Mouse (Mus musculus): Measurements from ENCODE around the gene Myocd.
A peak's percentile ranks its signal among the peaks of the same experiment; 100 is the strongest.

The Myocd gene

GRCm38 (mm10) chr11:65135251-65135739 lies 134.5 kb downstream of the Myocd start:
- DNase-seq, result no peak

DNA sequence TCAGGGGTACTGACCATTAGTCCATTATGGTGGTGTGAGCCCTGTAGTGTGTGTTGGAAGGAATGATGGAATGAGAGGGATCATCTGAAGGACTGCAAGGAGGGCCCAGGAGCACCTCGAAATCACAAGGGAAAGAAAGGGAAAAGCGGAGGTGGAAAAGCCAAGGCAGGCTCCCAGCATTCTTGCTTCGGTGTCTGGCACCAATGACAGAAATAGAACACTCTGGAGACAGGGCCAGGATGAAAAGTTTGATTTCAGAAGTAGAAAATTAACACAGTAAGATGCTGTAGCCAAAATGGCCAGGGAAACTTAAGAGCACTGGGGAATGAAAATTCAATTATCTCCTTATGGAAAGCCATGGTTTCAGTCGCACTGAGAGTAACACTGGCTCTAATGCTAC lies 136.1 kb downstream of the Myocd start:
- no peak for DNase-seq

DNA sequence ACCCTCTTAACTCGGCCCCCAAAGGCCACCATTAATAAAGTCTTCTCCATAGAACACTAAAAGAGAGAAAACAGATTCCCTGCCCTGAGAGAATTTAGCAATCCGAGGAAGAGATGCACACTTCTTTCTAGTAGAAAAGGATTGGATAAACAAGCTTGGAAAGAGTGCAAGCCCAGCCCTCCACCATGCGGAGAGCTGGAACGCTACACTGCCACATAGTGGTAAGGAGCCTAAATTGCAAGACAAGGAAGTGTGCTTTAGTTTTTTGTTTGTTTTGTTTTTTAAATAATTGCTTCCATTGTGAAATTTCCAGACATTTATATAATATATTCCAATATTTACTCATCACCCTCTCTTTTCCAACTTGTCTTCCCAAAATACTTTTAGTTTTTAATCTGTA lies 140.7 kb downstream of the Myocd start:
- DNase-seq, result no peak

DNA sequence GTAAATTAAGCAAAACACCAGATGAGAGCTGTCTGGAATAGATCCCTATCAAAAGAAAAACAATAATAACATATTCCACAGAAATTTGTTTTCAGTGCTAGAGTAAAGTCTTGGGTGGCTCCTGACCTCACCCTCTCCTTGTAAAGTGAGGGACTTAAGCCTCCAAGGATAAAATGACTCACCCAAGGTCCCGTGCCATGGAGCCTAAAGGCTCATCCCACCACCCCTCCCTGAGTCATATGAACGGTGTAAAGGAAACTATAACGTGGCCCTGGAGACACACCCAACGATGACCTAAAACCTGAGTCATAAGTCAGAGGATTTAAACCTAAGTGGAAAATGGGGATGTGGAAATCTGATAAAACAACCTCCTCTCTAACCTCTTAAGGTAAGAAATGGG lies 141.1 kb downstream of the Myocd start:
- DNase-seq, result no peak

GRCm38 (mm10) chr11:65126566-65126965 lies 143.2 kb downstream of the Myocd start:
- DNase-seq, result peak; percentile 17

All from right cerebral cortex, postnatal 4 days (tissue).